Mouse (Mus musculus) lung, postnatal 0 days (tissue): ENCODE measurements around the gene Gm7075.

Experiments used
- CTCF ChIP-seq: IDR thresholded peaks from 2 replicates; pipeline ENCODE4 v1.5.1; 2016; ENCODE audit warnings: antibody characterized with exemption, mild to moderate bottlenecking
- EP300 ChIP-seq: IDR thresholded peaks from 2 replicates; pipeline ENCODE4 v1.6.1; 2016; ENCODE audit warnings: antibody characterized with exemption, mild to moderate bottlenecking, control low read depth

GRCm38 (mm10) chr10:63415850-63416249 lies 5.7 kb downstream of the Gm7075 start:
- no peak for TF ChIP-seq CTCF
- no peak for TF ChIP-seq EP300
